Mouse (Mus musculus) midbrain, postnatal 0 days (tissue): ENCODE data around the gene H2-DMb2. TPM values are rescaled to one million over a fixed set of nuclear protein-coding genes. Genes with fewer than 3 reads are reported as not detected.

Experiments used
- ATAC-seq: fragments of 200-750 bp; cut with Nextera tagmentation; 2 replicates; pipeline ENCODE4 v1.8.0; 2017; ENCODE audit warnings: moderate number of reproducible peaks, mild to moderate bottlenecking, moderate TSS enrichment, moderate library complexity; ENCODE audit not compliant: low FRiP score
- DNase-seq: peaks from one replicate; pipeline ENCODE4 v3.0.0-alpha.2; 2015; ENCODE audit warnings: low spot score
- H3K27ac ChIP-seq: fragments of 300-500 bp; sonication (generic); 2 replicates; pipeline ENCODE4 v1.5.1; 2014; ENCODE audit warnings: low read depth, mild to moderate bottlenecking, low read length, mixed read lengths
- H3K27me3 ChIP-seq: fragments of 300-500 bp; sonication (generic); 2 replicates; pipeline ENCODE4 v1.6.1; 2014; ENCODE audit warnings: low read length, control low read depth, mixed read lengths; ENCODE audit not compliant: insufficient read depth
- H3K36me3 ChIP-seq: fragments of 300-500 bp; sonication (generic); 2 replicates; pipeline ENCODE4 v1.6.1; 2014; ENCODE audit warnings: low read length, control low read depth, mixed read lengths; ENCODE audit not compliant: insufficient read depth
- H3K4me1 ChIP-seq: fragments of 300-500 bp; sonication (generic); 2 replicates; pipeline ENCODE4 v1.6.1; 2014; ENCODE audit warnings: mild to moderate bottlenecking, control low read depth, antibody characterized with exemption, low read length, mixed read lengths; ENCODE audit not compliant: insufficient read depth
- H3K4me2 ChIP-seq: fragments of 300-500 bp; sonication (generic); 2 replicates; pipeline ENCODE4 v1.6.1; 2014; ENCODE audit warnings: low read depth, mild to moderate bottlenecking, low read length, mixed read lengths; ENCODE audit not compliant: poor library complexity, severe bottlenecking
- H3K4me3 ChIP-seq: fragments of 300-500 bp; sonication (generic); 2 replicates; pipeline ENCODE4 v1.5.1; 2014; ENCODE audit warnings: low read depth, mild to moderate bottlenecking, low read length, moderate library complexity
- H3K9ac ChIP-seq: fragments of 300-500 bp; sonication (generic); replicated peaks from 2 replicates; pipeline ENCODE4 v1.6.1; 2014; ENCODE audit warnings: mild to moderate bottlenecking, low read length, moderate library complexity, mixed read lengths; ENCODE audit not compliant: poor library complexity, severe bottlenecking
- H3K9me3 ChIP-seq: fragments of 300-500 bp; sonication (generic); 2 replicates; pipeline ENCODE4 v1.6.1; 2016; ENCODE audit warnings: low read length, control low read depth
- CTCF ChIP-seq: IDR thresholded peaks from 2 replicates; pipeline ENCODE4 v1.5.1; 2016; ENCODE audit warnings: antibody characterized with exemption, mild to moderate bottlenecking
- whole genome bisulfite sequencing: fragments of 180-500 bp; shearing (Covaris S2); extraction: QIAGEN DNeasy Blood & Tissue Kit; methylation state at CpG from one replicate; pipeline ENCODE4 v1.1.7; 2014; 5-methylcytosine and 5-hydroxymethylcytosine counted together
- polyA plus RNA-seq: library from polyadenylated mRNA; unstranded; fragments of >200 nt; fragmentation: Nextera tagmentation; extraction: Ambion mirVana; gene quantifications from 2 replicates; pipeline ENCODE4 v1.2.1, GENCODE M21; 2015
- total RNA-seq: library from RNA; depleted of rRNA; stranded (reverse); fragments of >200 nt; gene quantifications from 2 replicates; pipeline ENCODE4 v1.2.3, GENCODE M21; 2014; rRNA removed

Gene H2-DMb2
- total and polyA plus RNA-seq, 2 experiments from 2014 or later, result 0.16 to 1.6 TPM

GRCm38 (mm10) chr17:34199050-34199619 lies 56.0 kb downstream of the H2-DMb2 start:
- no peak for TF ChIP-seq CTCF
- no peak overlapping the region for H3K27ac ChIP-seq
- no peak overlapping the region for H3K9ac ChIP-seq
- no peaks in the 10 kb centered on the region for H3K36me3 ChIP-seq
- H3K4me3 ChIP-seq, result no peak overlapping the region
- ATAC-seq (no peak), DNase-seq (no peak)
- no peak overlapping the region for H3K4me2 ChIP-seq
- H3K9me3 ChIP-seq, result no peaks in the 10 kb centered on the region
- 68% methylated on average over 12 of the region's 12 CpGs for WGBS
- no peaks in the 10 kb centered on the region for H3K4me1 ChIP-seq
- H3K27me3 ChIP-seq, result peaks cover 33% of the 10 kb centered on the region

- Histone ChIP-seq H3K4me2 (no peak overlapping the region), H3K27me3 (peaks cover 36% of the 10 kb centered on the region), H3K4me1 (no peaks in the 10 kb centered on the region; the same call in 1 of the 2 replicates), H3K36me3 (no peaks in the 10 kb centered on the region), H3K4me3 (no peak overlapping the region), H3K27ac (no peak overlapping the region), H3K9me3 (no peaks in the 10 kb centered on the region), H3K9ac (no peak overlapping the region)
- 85% methylated on average over 10 of the region's 10 CpGs for WGBS
- DNase-seq, result no peak
- no peak for TF ChIP-seq CTCF
- no peak for ATAC-seq
These were observed 56.9 kb downstream of the H2-DMb2 start for GRCm38 (mm10) chr17:34200047-34200446.

- H3K9me3 ChIP-seq, result no peaks in the 10 kb centered on the region
- H3K9ac ChIP-seq, result no peak overlapping the region
- no peaks in the 10 kb centered on the region; the same call in 1 of the 2 replicates for H3K4me1 ChIP-seq
- 85% methylated on average over 16 of the region's 16 CpGs for WGBS
- DNase-seq, result no peak
- peaks cover 34% of the 10 kb centered on the region for H3K27me3 ChIP-seq
- H3K4me2 ChIP-seq, result no peak overlapping the region
- H3K4me3 ChIP-seq, result no peak overlapping the region
- no peak for TF ChIP-seq CTCF
- no peak overlapping the region for H3K27ac ChIP-seq
- ATAC-seq, result no peak
- no peaks in the 10 kb centered on the region for H3K36me3 ChIP-seq
These were observed 57.8 kb downstream of the H2-DMb2 start for GRCm38 (mm10) chr17:34200772-34201505.

Other genes starting within 250 kb of the H2-DMb2 start
Only the 30 nearest of the 31 such genes appear.
- gene Daxx, start 233.9 kb upstream of the H2-DMb2 start, total RNA-seq, result 52.3 and 55.7 TPM in 2 replicates
- gene Daxx, start 233.9 kb upstream of the H2-DMb2 start, polyA plus RNA-seq, result 42.9 and 44.3 TPM in 2 replicates
- 41.4 and 44.4 TPM in 2 replicates for gene Tapbp, start 227.4 kb upstream of the H2-DMb2 start, total RNA-seq
- gene Tapbp, start 227.4 kb upstream of the H2-DMb2 start, polyA plus RNA-seq, result 29.0 and 29.1 TPM in 2 replicates
- 44.3 and 50.9 TPM in 2 replicates for gene Zbtb22, start 227.4 kb upstream of the H2-DMb2 start, total RNA-seq
- 18.5 and 18.6 TPM in 2 replicates for gene Zbtb22, start 227.4 kb upstream of the H2-DMb2 start, polyA plus RNA-seq
- gene Rgl2, start 213.8 kb upstream of the H2-DMb2 start, total RNA-seq, result 81.8 and 83.0 TPM in 2 replicates
- gene Rgl2, start 213.8 kb upstream of the H2-DMb2 start, polyA plus RNA-seq, result 33.1 and 38.2 TPM in 2 replicates
- gene Pfdn6, start 203.0 kb upstream of the H2-DMb2 start, total RNA-seq, result 47.9 and 60.9 TPM in 2 replicates
- gene Pfdn6, start 203.0 kb upstream of the H2-DMb2 start, polyA plus RNA-seq, result 170 and 185 TPM in 2 replicates
- 14.3 and 15.7 TPM in 2 replicates for gene Wdr46, start 202.6 kb upstream of the H2-DMb2 start, total RNA-seq
- 14.6 and 17.3 TPM in 2 replicates for gene Wdr46, start 202.6 kb upstream of the H2-DMb2 start, polyA plus RNA-seq
- gene B3galt4, start 191.8 kb upstream of the H2-DMb2 start, total RNA-seq, result 8.6 and 14.1 TPM in 2 replicates
- 11.1 and 14.0 TPM in 2 replicates for gene B3galt4, start 191.8 kb upstream of the H2-DMb2 start, polyA plus RNA-seq
- gene Vps52, start 187.5 kb upstream of the H2-DMb2 start, total RNA-seq, result 39.5 and 46.1 TPM in 2 replicates
- 65.8 and 68.6 TPM in 2 replicates for gene Vps52, start 187.5 kb upstream of the H2-DMb2 start, polyA plus RNA-seq
- gene Rps18, start 187.3 kb upstream of the H2-DMb2 start, total RNA-seq, result 742 and 975 TPM in 2 replicates
- gene Rps18, start 187.3 kb upstream of the H2-DMb2 start, polyA plus RNA-seq, result 751 and 769 TPM in 2 replicates
- gene H2-K1, start 143.0 kb upstream of the H2-DMb2 start, total RNA-seq, result 19.0 and 21.2 TPM in 2 replicates
- 17.0 and 22.2 TPM in 2 replicates for gene H2-K1, start 143.0 kb upstream of the H2-DMb2 start, polyA plus RNA-seq
- gene Ring1, start 118.6 kb upstream of the H2-DMb2 start, total RNA-seq, result 19.5 and 23.4 TPM in 2 replicates
- 17.3 and 19.5 TPM in 2 replicates for gene Ring1, start 118.6 kb upstream of the H2-DMb2 start, polyA plus RNA-seq
- gene H2-Ke6, start 115.2 kb upstream of the H2-DMb2 start, total RNA-seq, result 58.4 and 67.6 TPM in 2 replicates
- 53.6 and 54.7 TPM in 2 replicates for gene H2-Ke6, start 115.2 kb upstream of the H2-DMb2 start, polyA plus RNA-seq
- 170 and 229 TPM in 2 replicates for gene Slc39a7, start 111.6 kb upstream of the H2-DMb2 start, total RNA-seq
- 152 and 156 TPM in 2 replicates for gene Slc39a7, start 111.6 kb upstream of the H2-DMb2 start, polyA plus RNA-seq
- 53.6 and 61.2 TPM in 2 replicates for gene Rxrb, start 111.5 kb upstream of the H2-DMb2 start, total RNA-seq
- gene Rxrb, start 111.5 kb upstream of the H2-DMb2 start, polyA plus RNA-seq, result 52.7 and 53.7 TPM in 2 replicates
- 17.9 and 24.3 TPM in 2 replicates for gene Col11a2, start 103.9 kb upstream of the H2-DMb2 start, total RNA-seq
- 4.1 and 4.6 TPM in 2 replicates for gene Col11a2, start 103.9 kb upstream of the H2-DMb2 start, polyA plus RNA-seq
- not detected in 2 replicates for gene H2-Oa, start 51.0 kb upstream of the H2-DMb2 start, total RNA-seq
- gene H2-Oa, start 51.0 kb upstream of the H2-DMb2 start, polyA plus RNA-seq, result 0.23 TPM in 1 of 2 replicates, not detected in the other
- gene H2-DMa, start 23.8 kb upstream of the H2-DMb2 start, total RNA-seq, result 23.8 and 39.0 TPM in 2 replicates
- gene H2-DMa, start 23.8 kb upstream of the H2-DMb2 start, polyA plus RNA-seq, result 24.8 and 26.1 TPM in 2 replicates
- 219 and 233 TPM in 2 replicates for gene Brd2, start 20.7 kb upstream of the H2-DMb2 start, total RNA-seq
- gene Brd2, start 20.7 kb upstream of the H2-DMb2 start, polyA plus RNA-seq, result 107 and 124 TPM in 2 replicates
- gene H2-DMb1, start 9.8 kb downstream of the H2-DMb2 start, total RNA-seq, result 0.47 and 4.7 TPM in 2 replicates
- gene H2-DMb1, start 9.8 kb downstream of the H2-DMb2 start, polyA plus RNA-seq, result 1.6 and 2.3 TPM in 2 replicates
- 7.1 and 16.5 TPM in 2 replicates for gene Tap1, start 44.2 kb downstream of the H2-DMb2 start, total RNA-seq
- gene Tap1, start 44.2 kb downstream of the H2-DMb2 start, polyA plus RNA-seq, result 7.7 and 8.3 TPM in 2 replicates
- gene Psmb9, start 44.5 kb downstream of the H2-DMb2 start, total RNA-seq, result 0.99 and 1.1 TPM in 2 replicates
- gene Psmb9, start 44.5 kb downstream of the H2-DMb2 start, polyA plus RNA-seq, result 2.0 and 3.3 TPM in 2 replicates
- gene Psmb8, start 54.4 kb downstream of the H2-DMb2 start, total RNA-seq, result 1.7 and 2.8 TPM in 2 replicates
- gene Psmb8, start 54.4 kb downstream of the H2-DMb2 start, polyA plus RNA-seq, result 4.2 and 5.3 TPM in 2 replicates
- 1.8 and 2.0 TPM in 2 replicates for gene Tap2, start 60.2 kb downstream of the H2-DMb2 start, total RNA-seq
- gene Tap2, start 60.2 kb downstream of the H2-DMb2 start, polyA plus RNA-seq, result 2.9 and 4.2 TPM in 2 replicates
- gene H2-Ob, start 95.6 kb downstream of the H2-DMb2 start, total RNA-seq, result 1.1 and 1.2 TPM in 2 replicates
- 0.31 and 0.55 TPM in 2 replicates for gene H2-Ob, start 95.6 kb downstream of the H2-DMb2 start, polyA plus RNA-seq
- gene H2-Ab1, start 114.4 kb downstream of the H2-DMb2 start, total RNA-seq, result 0.57 and 1.4 TPM in 2 replicates
- 1.5 and 2.7 TPM in 2 replicates for gene H2-Ab1, start 114.4 kb downstream of the H2-DMb2 start, polyA plus RNA-seq
- gene H2-Aa, start 144.5 kb downstream of the H2-DMb2 start, total RNA-seq, result 0.66 TPM in 1 of 2 replicates, not detected in the other
- 0.29 and 0.81 TPM in 2 replicates for gene H2-Aa, start 144.5 kb downstream of the H2-DMb2 start, polyA plus RNA-seq
- gene H2-Eb1, start 162.6 kb downstream of the H2-DMb2 start, total RNA-seq, result 0.88 and 1.7 TPM in 2 replicates
- 5.0 and 5.2 TPM in 2 replicates for gene H2-Eb1, start 162.6 kb downstream of the H2-DMb2 start, polyA plus RNA-seq
- gene H2-Eb2, start 182.4 kb downstream of the H2-DMb2 start, total RNA-seq, result 0.22 and 0.33 TPM in 2 replicates
- 0.06 and 0.09 TPM in 2 replicates for gene H2-Eb2, start 182.4 kb downstream of the H2-DMb2 start, polyA plus RNA-seq
- gene Btnl2, start 211.5 kb downstream of the H2-DMb2 start, total RNA-seq, result not detected in 2 replicates
- gene Btnl2, start 211.5 kb downstream of the H2-DMb2 start, polyA plus RNA-seq, result not detected in 2 replicates
- gene Btnl1, start 233.8 kb downstream of the H2-DMb2 start, total RNA-seq, result not detected in 2 replicates
- not detected in 2 replicates for gene Btnl1, start 233.8 kb downstream of the H2-DMb2 start, polyA plus RNA-seq